19 mouse cellular contexts compared by ENCODE assay signal in the genomic region with DNA sequence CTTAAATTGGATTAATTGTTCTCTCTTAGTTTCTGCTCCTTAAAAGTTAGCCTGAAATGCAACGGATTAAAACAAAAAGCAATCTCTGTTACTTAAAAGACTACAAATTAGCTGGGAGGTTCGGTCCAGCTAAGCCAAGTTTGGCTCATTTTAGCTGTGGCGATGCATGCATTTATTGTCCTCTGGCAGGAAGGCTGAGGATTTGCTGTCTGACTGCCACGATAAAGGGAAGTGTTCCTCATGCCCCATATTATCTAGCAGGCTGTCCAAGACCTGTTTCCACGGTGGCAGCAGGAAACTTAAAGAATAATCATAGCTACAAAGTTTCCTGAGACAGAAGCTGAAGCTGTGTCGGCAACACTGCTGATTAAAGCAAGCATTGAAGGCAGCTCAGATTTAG.
DNase-seq lines count a peak whose midpoint lies in the region; ATAC-seq lines count a peak whose summit lies in the region.
"Had no signal": no experiment of that assay in that cellular context is flagged by ENCODE, and none has a peak within 500 bp of the region (broad histone marks: within the 10 kb centered on the region; RNA-seq: fewer than 3 reads in every experiment).

No protein-coding gene starts in this region.

- ATAC-seq in frontal cortex, adult (ENCODE audit: low TSS enrichment), result peak; percentile 60
- ATAC-seq: CD4-positive, CD25-positive, alpha-beta regulatory T cell, adult 4 months; forebrain, embryonic 16.5 days; intestine, postnatal 0 days had no signal

- no peak for DNase-seq in frontal cortex, postnatal 25 days (ENCODE audit: low spot score in 2 of 2)
- DNase-seq in brain, adult 2 months (ENCODE audit: low read depth, low spot score), result peak; percentile 80
- peak; percentile 45 to 46 for DNase-seq in cerebellum, adult 18-20 months
- DNase-seq in cerebellum, postnatal 14 days, result peak; percentile 8 to 30
- no peak for DNase-seq in heart, postnatal 4 days
- DNase-seq in gastrocnemius, postnatal 10 days, result no peak
- DNase-seq: adrenal gland, postnatal 25 days; embryo, embryonic 11 days; gastrocnemius, postnatal 25 days; heart, adult 11 months; kidney, adult 9 months; kidney, postnatal 10 days; lung, postnatal 36 days; thymus, adult 2 months; thymus, postnatal 36 days had no signal

Comparison
In these comparisons a context has a peak if more than half of its experiments do, and no peak if none do; other contexts are left out.
1. DNase-seq: peak in brain, adult 2 months (single experiment), cerebellum, adult 18-20 months (2 of 2) and cerebellum, postnatal 14 days (2 of 2); none in frontal cortex, postnatal 25 days (0 of 2), heart, postnatal 4 days (single experiment) and gastrocnemius, postnatal 10 days (single experiment).